In genomic region chr12:41565540-41566432, GRCm38 (mm10) we compare ENCODE assay signal across 8 mouse cellular contexts.
DNase-seq lines count a peak whose midpoint lies in the region; ATAC-seq and TF ChIP-seq lines count a peak whose summit lies in the region.

No protein-coding gene starts in this region.

- H3K9me3 ChIP-seq in ES-Bruce4 (replicated peaks; ENCODE audit: control insufficient read depth, insufficient read depth, low read length, poor library complexity, severe bottlenecking): no peaks in the 10 kb centered on the region
- no peaks in the 10 kb centered on the region for H3K9me3 ChIP-seq in forebrain, embryonic 10.5 days
- no peaks in the 10 kb centered on the region for H3K9me3 ChIP-seq in intestine, postnatal 0 days (ENCODE audit: control insufficient read depth)
- H3K9me3 ChIP-seq in midbrain, embryonic 13.5 days: no peaks in the 10 kb centered on the region

- H3K27me3 ChIP-seq in ES-Bruce4 (ENCODE audit: control insufficient read depth, insufficient read depth, low read length, poor library complexity, severe bottlenecking): no peaks in the 10 kb centered on the region
- H3K27me3 ChIP-seq in forebrain, embryonic 10.5 days (ENCODE audit: poor library complexity, severe bottlenecking): no peaks in the 10 kb centered on the region
- H3K27me3 ChIP-seq in intestine, postnatal 0 days (replicated peaks; ENCODE audit: control insufficient read depth, insufficient read depth, low read length): no peaks in the 10 kb centered on the region
- peaks cover 9% of the 10 kb centered on the region; the same call in 1 of the 2 replicates for H3K27me3 ChIP-seq in midbrain, embryonic 13.5 days

- peak overlapping the region; percentile 31 for H3K4me3 ChIP-seq in ES-Bruce4 (ENCODE audit: low read depth, low read length)
- peak overlapping the region; percentile 16; the same call in 1 of the 2 replicates for H3K4me3 ChIP-seq in forebrain, embryonic 10.5 days
- H3K4me3 ChIP-seq in intestine, postnatal 0 days (ENCODE audit: low read depth, low read length): no peak overlapping the region
- no peak overlapping the region; the same call in 1 of the 2 replicates for H3K4me3 ChIP-seq in midbrain, embryonic 13.5 days (replicated peaks)

- peaks cover 3% of the 10 kb centered on the region for H3K4me1 ChIP-seq in ES-Bruce4 (ENCODE audit: control insufficient read depth, insufficient read depth, low read length)
- H3K4me1 ChIP-seq in forebrain, embryonic 10.5 days: peaks cover 11% of the 10 kb centered on the region
- H3K4me1 ChIP-seq in intestine, postnatal 0 days (replicated peaks; ENCODE audit: control insufficient read depth, insufficient read depth, low read length): 0 out of 2 replicates have a peak, but pooled peaks cover 5% of the 10 kb centered on the region
- peaks cover 11% of the 10 kb centered on the region for H3K4me1 ChIP-seq in midbrain, embryonic 13.5 days (replicated peaks)

- TF ChIP-seq POLR2A in ES-Bruce4 (IDR thresholded peaks at IDR 0.05; ENCODE audit: insufficient read depth, low read length): no peak

- H3K4me2 ChIP-seq in intestine, postnatal 0 days (replicated peaks; ENCODE audit: low read depth): peak overlapping the region; percentile 21; the same call in 1 of the 2 replicates
- peak overlapping the region; percentile 35 for H3K4me2 ChIP-seq in midbrain, embryonic 13.5 days (replicated peaks)

- WGBS in forebrain, embryonic 10.5 days: 23% methylated on average over 18 of the region's 18 CpGs
- 24% methylated on average over 18 of the region's 18 CpGs for WGBS in intestine, postnatal 0 days
- WGBS in midbrain, embryonic 13.5 days: 15% methylated on average over 18 of the region's 18 CpGs

- no peaks in the 10 kb centered on the region for H3K36me3 ChIP-seq in ES-Bruce4 (ENCODE audit: control insufficient read depth, insufficient read depth, low read length, poor library complexity, severe bottlenecking)
- no peaks in the 10 kb centered on the region for H3K36me3 ChIP-seq in forebrain, embryonic 10.5 days (replicated peaks)
- H3K36me3 ChIP-seq in intestine, postnatal 0 days (ENCODE audit: control insufficient read depth, insufficient read depth): no peaks in the 10 kb centered on the region
- no peaks in the 10 kb centered on the region for H3K36me3 ChIP-seq in midbrain, embryonic 13.5 days

- DNase-seq in B cell, adult 2 months: peak; percentile 28 to 32
- peak; percentile 16 for DNase-seq in forebrain, embryonic 10.5 days (ENCODE audit: extremely low spot score, low spot score)
- peak; percentile 19 to 26 for DNase-seq in thymus, postnatal 36 days
- no peak for DNase-seq in layer of hippocampus, adult 8-10 months (ENCODE audit: low spot score in 2 of 2)
- DNase-seq in right cerebral cortex, postnatal 14 days: no peak

- peak; percentile 34 for TF ChIP-seq EP300 in ES-Bruce4 (IDR thresholded peaks at IDR 0.05; ENCODE audit: insufficient read depth, low read depth, low read length)

- H3K9ac ChIP-seq in ES-Bruce4 (ENCODE audit: low read depth, poor library complexity, severe bottlenecking): peak overlapping the region; percentile 2; the same call in 1 of the 2 replicates
- no peak overlapping the region for H3K9ac ChIP-seq in intestine, postnatal 0 days (ENCODE audit: low read depth, low read length)
- H3K9ac ChIP-seq in midbrain, embryonic 13.5 days (replicated peaks): no peak overlapping the region; the same call in 1 of the 2 replicates

- peak overlapping the region; percentile 81 for H3K27ac ChIP-seq in ES-Bruce4 (ENCODE audit: insufficient read depth, low read length)
- peak overlapping the region; percentile 74 for H3K27ac ChIP-seq in forebrain, embryonic 10.5 days
- no peak overlapping the region for H3K27ac ChIP-seq in intestine, postnatal 0 days (ENCODE audit: low read depth, low read length)
- H3K27ac ChIP-seq in midbrain, embryonic 13.5 days: peak overlapping the region; percentile 26; the same call in 1 of the 2 replicates

- no peak for TF ChIP-seq CTCF in ES-Bruce4 (IDR thresholded peaks at IDR 0.05; ENCODE audit: low read depth, low read length)
- no peak for TF ChIP-seq CTCF in intestine, postnatal 0 days (IDR thresholded peaks at IDR 0.05; ENCODE audit: low read depth)

- no peak for ATAC-seq in intestine, postnatal 0 days
- ATAC-seq in midbrain, embryonic 13.5 days: peak; percentile 92

Comparison
In these comparisons a context has a peak if more than half of its experiments do, and no peak if none do; other contexts are left out.
1. DNase-seq: peak in B cell, adult 2 months (2 of 2), forebrain, embryonic 10.5 days (single experiment) and thymus, postnatal 36 days (2 of 2); none in layer of hippocampus, adult 8-10 months (0 of 2) and right cerebral cortex, postnatal 14 days (single experiment).
2. H3K4me3 ChIP-seq: peak in ES-Bruce4 (single experiment) and forebrain, embryonic 10.5 days (single experiment); none in intestine, postnatal 0 days (single experiment) and midbrain, embryonic 13.5 days (single experiment).